Mouse (Mus musculus): ENCODE data around the gene Mrps18a. TPM values are rescaled to one million over a fixed set of nuclear protein-coding genes. Genes with fewer than 3 reads are reported as not detected.

The Mrps18a gene
- polyA plus RNA-seq, 1 experiment from 2014 or later = 129 TPM

GRCm38 (mm10) chr17:46116138-46116537 is 5.4 kb downstream of the Mrps18a start:
- no peak overlapping the region for H3K4me2 ChIP-seq (ENCODE audit: low read depth, low read length)
- peaks cover 6% of the 10 kb centered on the region for H3K4me1 ChIP-seq (ENCODE audit: control insufficient read depth, insufficient read depth, low read length)
- H3K27me3 ChIP-seq (ENCODE audit: control insufficient read depth, insufficient read depth, low read length) = no peaks in the 10 kb centered on the region
- no peak for ATAC-seq (replicated peaks; ENCODE audit: extremely low read depth, insufficient read depth, low FRiP score)
- WGBS = 79% methylated on average over 11 of the region's 11 CpGs
- H3K27ac ChIP-seq (ENCODE audit: low read length) = peak overlapping the region; percentile 12; the same call in 1 of the 2 replicates
- no peaks in the 10 kb centered on the region for H3K9me3 ChIP-seq (replicated peaks; ENCODE audit: control insufficient read depth, low read length)
- peaks cover 5% of the 10 kb centered on the region; the same call in 1 of the 2 replicates for H3K36me3 ChIP-seq (ENCODE audit: control insufficient read depth, insufficient read depth)
- H3K4me3 ChIP-seq (ENCODE audit: low read length) = no peak overlapping the region
- no peak overlapping the region for H3K9ac ChIP-seq (ENCODE audit: low read length)

- Histone ChIP-seq H3K9ac (ENCODE audit: low read length) (no peak overlapping the region), H3K9me3 (replicated peaks; ENCODE audit: control insufficient read depth, low read length) (no peaks in the 10 kb centered on the region), H3K36me3 (ENCODE audit: control insufficient read depth, insufficient read depth) (peaks cover 5% of the 10 kb centered on the region; the same call in 1 of the 2 replicates), H3K4me2 (ENCODE audit: low read depth, low read length) (no peak overlapping the region), H3K4me3 (ENCODE audit: low read length) (no peak overlapping the region), H3K4me1 (ENCODE audit: control insufficient read depth, insufficient read depth, low read length) (no peaks in the 10 kb centered on the region; the same call in 1 of the 2 replicates), H3K27ac (ENCODE audit: low read length) (no peak overlapping the region), H3K27me3 (ENCODE audit: control insufficient read depth, insufficient read depth, low read length) (no peaks in the 10 kb centered on the region)
- WGBS = 81% methylated on average over 3 of the region's 3 CpGs
- ATAC-seq (replicated peaks; ENCODE audit: extremely low read depth, insufficient read depth, low FRiP score) = no peak
These were observed 6.1 kb downstream of the Mrps18a start for GRCm38 (mm10) chr17:46116881-46117280.

DNA sequence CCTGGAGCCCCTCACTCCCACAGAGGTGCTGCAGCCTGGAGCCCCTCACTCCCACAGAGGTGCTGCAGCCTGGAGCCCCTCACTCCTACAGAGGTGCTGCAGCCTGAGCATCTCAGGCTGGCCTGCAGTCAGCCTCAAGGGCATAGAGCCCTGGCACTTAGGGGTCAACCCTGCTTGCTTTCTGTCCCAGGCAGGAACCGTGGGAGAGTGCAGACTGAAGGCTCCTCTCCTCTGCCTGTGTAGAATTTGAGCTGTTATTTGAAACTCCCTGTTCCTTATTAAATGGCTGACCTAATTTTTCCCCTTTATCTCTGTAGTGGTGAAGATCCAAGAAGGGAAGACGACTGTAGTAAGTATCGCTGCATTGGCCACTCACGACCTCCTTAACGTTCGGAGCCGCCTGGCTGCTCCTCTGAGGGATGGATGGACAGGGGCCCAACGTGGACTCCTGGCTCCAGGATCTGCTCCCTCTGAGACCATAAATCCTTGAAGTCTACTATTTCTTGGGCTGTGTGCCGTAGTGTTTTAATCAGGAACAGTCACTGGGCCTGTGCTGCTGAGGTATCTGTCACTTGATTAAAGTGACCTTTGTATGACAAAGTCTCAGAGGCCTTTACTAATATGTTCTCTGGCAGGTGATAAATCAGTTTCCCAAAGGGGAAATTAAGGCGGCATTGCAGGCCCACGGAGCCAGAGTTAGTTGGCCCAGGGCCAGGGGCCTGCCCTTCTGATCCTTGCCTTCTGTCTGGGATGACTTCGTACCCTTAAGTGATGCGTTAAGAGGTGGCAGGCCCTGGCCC is 7.0 kb downstream of the Mrps18a start:
- 63% methylated on average over 13 of the region's 13 CpGs for whole genome bisulfite sequencing
- Histone ChIP-seq H3K4me3 (ENCODE audit: low read length) (no peak overlapping the region), H3K4me1 (ENCODE audit: control insufficient read depth, insufficient read depth, low read length) (no peaks in the 10 kb centered on the region; the same call in 1 of the 2 replicates), H3K9me3 (replicated peaks; ENCODE audit: control insufficient read depth, low read length) (no peaks in the 10 kb centered on the region), H3K27ac (ENCODE audit: low read length) (no peak overlapping the region), H3K36me3 (ENCODE audit: control insufficient read depth, insufficient read depth) (peaks cover 7% of the 10 kb centered on the region; the same call in 1 of the 2 replicates), H3K4me2 (ENCODE audit: low read depth, low read length) (no peak overlapping the region), H3K27me3 (ENCODE audit: control insufficient read depth, insufficient read depth, low read length) (no peaks in the 10 kb centered on the region), H3K9ac (ENCODE audit: low read length) (no peak overlapping the region)
- ATAC-seq (replicated peaks; ENCODE audit: extremely low read depth, insufficient read depth, low FRiP score) = no peak; the same call in 1 of the 2 replicates

DNA sequence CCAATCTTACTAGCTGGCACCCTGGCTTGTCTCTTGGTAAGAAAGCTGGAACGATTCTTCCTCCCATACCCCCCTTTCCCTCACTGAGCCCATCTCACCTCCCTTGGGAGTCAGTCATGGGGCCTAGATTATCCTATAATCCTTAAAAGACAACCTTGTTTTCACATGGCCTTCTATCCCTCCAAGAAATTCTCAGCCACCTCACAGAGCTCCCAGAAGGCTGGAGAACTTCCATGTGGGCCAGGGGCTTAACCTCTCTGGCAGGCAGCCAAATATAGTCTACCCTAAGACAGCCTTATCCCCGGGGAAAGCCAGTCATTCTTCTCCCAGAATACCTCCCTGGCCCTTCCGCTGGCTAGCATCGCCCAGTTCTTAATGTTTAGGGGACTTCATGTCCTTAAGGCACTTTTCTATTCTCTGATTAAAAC is 7.7 kb downstream of the Mrps18a start:
- H3K9ac ChIP-seq (ENCODE audit: low read length) = no peak overlapping the region
- no peak overlapping the region for H3K4me2 ChIP-seq (ENCODE audit: low read depth, low read length)
- WGBS = 51% methylated on average over 4 of the region's 4 CpGs
- H3K4me3 ChIP-seq (ENCODE audit: low read length) = no peak overlapping the region
- H3K27me3 ChIP-seq (ENCODE audit: control insufficient read depth, insufficient read depth, low read length) = no peaks in the 10 kb centered on the region
- H3K27ac ChIP-seq (ENCODE audit: low read length) = no peak overlapping the region
- H3K36me3 ChIP-seq (ENCODE audit: control insufficient read depth, insufficient read depth) = peaks cover 8% of the 10 kb centered on the region; the same call in 1 of the 2 replicates
- no peaks in the 10 kb centered on the region for H3K9me3 ChIP-seq (replicated peaks; ENCODE audit: control insufficient read depth, low read length)
- ATAC-seq (replicated peaks; ENCODE audit: extremely low read depth, insufficient read depth, low FRiP score) = no peak
- peaks cover under 1% of the 10 kb centered on the region for H3K4me1 ChIP-seq (ENCODE audit: control insufficient read depth, insufficient read depth, low read length)

- no peak for ATAC-seq (replicated peaks; ENCODE audit: extremely low read depth, insufficient read depth, low FRiP score)
- Histone ChIP-seq H3K4me2 (ENCODE audit: low read depth, low read length) (no peak overlapping the region), H3K27ac (ENCODE audit: low read length) (no peak overlapping the region), H3K9ac (ENCODE audit: low read length) (no peak overlapping the region), H3K27me3 (ENCODE audit: control insufficient read depth, insufficient read depth, low read length) (no peaks in the 10 kb centered on the region), H3K9me3 (replicated peaks; ENCODE audit: control insufficient read depth, low read length) (no peaks in the 10 kb centered on the region), H3K36me3 (ENCODE audit: control insufficient read depth, insufficient read depth) (peaks cover 11% of the 10 kb centered on the region; the same call in 1 of the 2 replicates), H3K4me3 (ENCODE audit: low read length) (no peak overlapping the region), H3K4me1 (ENCODE audit: control insufficient read depth, insufficient read depth, low read length) (peaks cover 3% of the 10 kb centered on the region)
- 82% methylated on average over 10 of the region's 10 CpGs for WGBS
These were observed 8.9 kb downstream of the Mrps18a start for GRCm38 (mm10) chr17:46119641-46120040.

- no peak overlapping the region for H3K4me2 ChIP-seq (ENCODE audit: low read depth, low read length)
- ATAC-seq (replicated peaks; ENCODE audit: extremely low read depth, insufficient read depth, low FRiP score) = no peak
- H3K4me1 ChIP-seq (ENCODE audit: control insufficient read depth, insufficient read depth, low read length) = peaks cover 3% of the 10 kb centered on the region
- H3K9ac ChIP-seq (ENCODE audit: low read length) = no peak overlapping the region
- no peak overlapping the region for H3K27ac ChIP-seq (ENCODE audit: low read length)
- WGBS = 92% methylated on average over 4 of the region's 4 CpGs
- no peaks in the 10 kb centered on the region for H3K27me3 ChIP-seq (ENCODE audit: control insufficient read depth, insufficient read depth, low read length)
- no peaks in the 10 kb centered on the region for H3K9me3 ChIP-seq (replicated peaks; ENCODE audit: control insufficient read depth, low read length)
- peaks cover 33% of the 10 kb centered on the region for H3K36me3 ChIP-seq (ENCODE audit: control insufficient read depth, insufficient read depth)
- H3K4me3 ChIP-seq (ENCODE audit: low read length) = no peak overlapping the region
These were observed 12.0 kb downstream of the Mrps18a start for GRCm38 (mm10) chr17:46122791-46123190.

- H3K4me3 ChIP-seq (ENCODE audit: low read length) = no peak overlapping the region
- ATAC-seq (replicated peaks; ENCODE audit: extremely low read depth, insufficient read depth, low FRiP score) = no peak
- peaks cover 33% of the 10 kb centered on the region for H3K36me3 ChIP-seq (ENCODE audit: control insufficient read depth, insufficient read depth)
- no peak overlapping the region for H3K4me2 ChIP-seq (ENCODE audit: low read depth, low read length)
- H3K9me3 ChIP-seq (replicated peaks; ENCODE audit: control insufficient read depth, low read length) = no peaks in the 10 kb centered on the region
- H3K4me1 ChIP-seq (ENCODE audit: control insufficient read depth, insufficient read depth, low read length) = peaks cover 3% of the 10 kb centered on the region
- no peak overlapping the region for H3K27ac ChIP-seq (ENCODE audit: low read length)
- no peak overlapping the region for H3K9ac ChIP-seq (ENCODE audit: low read length)
- WGBS = 87% methylated on average over 4 of the region's 4 CpGs
- H3K27me3 ChIP-seq (ENCODE audit: control insufficient read depth, insufficient read depth, low read length) = no peaks in the 10 kb centered on the region
These were observed 12.5 kb downstream of the Mrps18a start for GRCm38 (mm10) chr17:46123285-46123684.

- peaks cover 39% of the 10 kb centered on the region for H3K36me3 ChIP-seq (ENCODE audit: control insufficient read depth, insufficient read depth)
- no peak overlapping the region for H3K4me3 ChIP-seq (ENCODE audit: low read length)
- no peak overlapping the region for H3K4me2 ChIP-seq (ENCODE audit: low read depth, low read length)
- peaks cover 3% of the 10 kb centered on the region for H3K4me1 ChIP-seq (ENCODE audit: control insufficient read depth, insufficient read depth, low read length)
- 64% methylated on average over 12 of the region's 12 CpGs for WGBS
- H3K9ac ChIP-seq (ENCODE audit: low read length) = no peak overlapping the region
- H3K27me3 ChIP-seq (ENCODE audit: control insufficient read depth, insufficient read depth, low read length) = no peaks in the 10 kb centered on the region
- H3K9me3 ChIP-seq (replicated peaks; ENCODE audit: control insufficient read depth, low read length) = no peaks in the 10 kb centered on the region
- peak overlapping the region; percentile 59 for H3K27ac ChIP-seq (ENCODE audit: low read length)
- peak; percentile 33; the same call in 1 of the 2 replicates for ATAC-seq (replicated peaks; ENCODE audit: extremely low read depth, insufficient read depth, low FRiP score)
These were observed 13.3 kb downstream of the Mrps18a start for GRCm38 (mm10) chr17:46123953-46124700.

GRCm38 (mm10) chr17:46126608-46127007 is 15.8 kb downstream of the Mrps18a start:
- Histone ChIP-seq H3K4me3 (ENCODE audit: low read length) (no peak overlapping the region), H3K27me3 (ENCODE audit: control insufficient read depth, insufficient read depth, low read length) (no peaks in the 10 kb centered on the region), H3K9ac (ENCODE audit: low read length) (no peak overlapping the region), H3K4me1 (ENCODE audit: control insufficient read depth, insufficient read depth, low read length) (peaks cover 3% of the 10 kb centered on the region), H3K27ac (ENCODE audit: low read length) (no peak overlapping the region), H3K4me2 (ENCODE audit: low read depth, low read length) (no peak overlapping the region), H3K36me3 (ENCODE audit: control insufficient read depth, insufficient read depth) (peaks cover 36% of the 10 kb centered on the region), H3K9me3 (replicated peaks; ENCODE audit: control insufficient read depth, low read length) (no peaks in the 10 kb centered on the region)
- 72% methylated on average over 6 of the region's 6 CpGs for WGBS
- no peak for ATAC-seq (replicated peaks; ENCODE audit: extremely low read depth, insufficient read depth, low FRiP score)
